Mouse (Mus musculus): ENCODE results near the gene Fam57a.

The Fam57a gene

GRCm38 (mm10) chr11:76179495-76180145 lies at the start of gene Fam57a, which contains the start of gene Vps53:
Fam57a (plus strand) TSS chr11:76179671.
Vps53 (minus strand) TSS chr11:76179647.
- peak; percentile 87 for DNase-seq (ENCODE audit: low read depth)

- DNase-seq (ENCODE audit: low read depth) = no peak
These were observed 48.6 kb upstream of the Fam57a start for GRCm38 (mm10) chr11:76130859-76131258.

GRCm38 (mm10) chr11:76135641-76136437 lies 43.6 kb upstream of the Fam57a start:
- DNase-seq (ENCODE audit: low read depth) = peak; percentile 80

- DNase-seq (ENCODE audit: low read depth) = peak; percentile 52
These were observed 41.5 kb upstream of the Fam57a start for GRCm38 (mm10) chr11:76137996-76138395.

GRCm38 (mm10) chr11:76144386-76144785 lies 35.1 kb upstream of the Fam57a start:
- no peak for DNase-seq (ENCODE audit: low read depth)

GRCm38 (mm10) chr11:76145169-76145568 lies 34.3 kb upstream of the Fam57a start:
- no peak for DNase-seq (ENCODE audit: low read depth)

GRCm38 (mm10) chr11:76146187-76147010 lies 33.1 kb upstream of the Fam57a start:
- DNase-seq (ENCODE audit: low read depth) = no peak

- peak; percentile 47 for DNase-seq (ENCODE audit: low read depth)
These were observed 31.1 kb upstream of the Fam57a start for GRCm38 (mm10) chr11:76148055-76149008.

- no peak for DNase-seq (ENCODE audit: low read depth)
These were observed 28.5 kb upstream of the Fam57a start for GRCm38 (mm10) chr11:76150980-76151379.

GRCm38 (mm10) chr11:76153236-76153951 lies 26.1 kb upstream of the Fam57a start:
- DNase-seq (ENCODE audit: low read depth) = no peak

GRCm38 (mm10) chr11:76154200-76154599 lies 25.3 kb upstream of the Fam57a start:
- no peak for DNase-seq (ENCODE audit: low read depth)

GRCm38 (mm10) chr11:76154861-76155260 lies 24.6 kb upstream of the Fam57a start:
- DNase-seq (ENCODE audit: low read depth) = peak; percentile 61

GRCm38 (mm10) chr11:76158375-76158774 lies 21.1 kb upstream of the Fam57a start:
- DNase-seq (ENCODE audit: low read depth) = peak; percentile 66

GRCm38 (mm10) chr11:76160251-76160650 lies 19.2 kb upstream of the Fam57a start:
- peak; percentile 68 for DNase-seq (ENCODE audit: low read depth)

GRCm38 (mm10) chr11:76166657-76167056 lies 12.8 kb upstream of the Fam57a start:
- DNase-seq (ENCODE audit: low read depth) = peak; percentile 22

- peak; percentile 91 for DNase-seq (ENCODE audit: low read depth)
These were observed 12.2 kb upstream of the Fam57a start for GRCm38 (mm10) chr11:76167079-76167765.

GRCm38 (mm10) chr11:76168976-76169375 lies 10.5 kb upstream of the Fam57a start:
- no peak for DNase-seq (ENCODE audit: low read depth)

- no peak for DNase-seq (ENCODE audit: low read depth)
These were observed 9.3 kb upstream of the Fam57a start for GRCm38 (mm10) chr11:76170207-76170606.

GRCm38 (mm10) chr11:76178726-76179494 lies 561 bp upstream of the Fam57a start:
- peak; percentile 65 for DNase-seq (ENCODE audit: low read depth)
